Mouse (Mus musculus) heart, embryonic 10.5 days (tissue): ENCODE results near the gene Nell1. TPM values are rescaled to one million over a fixed set of nuclear protein-coding genes. Genes with fewer than 3 reads are reported as not detected.

Experiments used
- DNase-seq: peaks from one replicate; pipeline ENCODE4 v3.0.0-alpha.2; 2017; ENCODE audit warnings: low spot score
- H3K27ac ChIP-seq: fragments of 300-500 bp; sonication (generic); 2 replicates; pipeline ENCODE4 v1.5.1; 2016; ENCODE audit warnings: mild to moderate bottlenecking
- H3K27me3 ChIP-seq: fragments of 300-500 bp; sonication (generic); 2 replicates; pipeline ENCODE4 v1.6.1; 2016; ENCODE audit warnings: mild to moderate bottlenecking; ENCODE audit not compliant: poor library complexity, insufficient read depth, severe bottlenecking
- H3K36me3 ChIP-seq: fragments of 300-500 bp; sonication (generic); 2 replicates; pipeline ENCODE4 v1.6.1; 2016; ENCODE audit warnings: mild to moderate bottlenecking, moderate library complexity
- H3K4me1 ChIP-seq: fragments of 300-500 bp; sonication (generic); 2 replicates; pipeline ENCODE4 v1.6.1; 2016; ENCODE audit warnings: mild to moderate bottlenecking
- H3K4me3 ChIP-seq: fragments of 300-500 bp; sonication (generic); 2 replicates; pipeline ENCODE4 v1.5.1; 2016; ENCODE audit warnings: mild to moderate bottlenecking, moderate library complexity
- H3K9me3 ChIP-seq: fragments of 300-500 bp; sonication (generic); 2 replicates; pipeline ENCODE4 v1.6.1; 2016; ENCODE audit warnings: mild to moderate bottlenecking, moderate library complexity
- WGBS: fragments of 180-500 bp; shearing (Covaris S2); methylation state at CpG from one replicate; pipeline ENCODE4 v1.1.7; 2016; 5-methylcytosine and 5-hydroxymethylcytosine counted together
- polyA plus RNA-seq: library from polyadenylated mRNA; unstranded; fragments of >200 nt; fragmentation: Nextera tagmentation; extraction: Ambion mirVana; gene quantifications from 2 replicates; pipeline ENCODE4 v1.2.1, GENCODE M21; 2016

Nell1 gene
- polyA plus RNA-seq, 1 experiment from 2014 or later, result 2.4 TPM

GRCm38 (mm10) chr7:50419976-50420375 is 445.3 kb downstream of the Nell1 start:
- H3K4me3 ChIP-seq, result no peak overlapping the region
- no peak overlapping the region for H3K27ac ChIP-seq
- DNase-seq, result no peak
- no peaks in the 10 kb centered on the region for H3K36me3 ChIP-seq
- H3K4me1 ChIP-seq, result no peaks in the 10 kb centered on the region
- H3K27me3 ChIP-seq, result no peaks in the 10 kb centered on the region
- H3K9me3 ChIP-seq, result no peaks in the 10 kb centered on the region
- 72% methylated on average over 2 of the region's 2 CpGs for WGBS

GRCm38 (mm10) chr7:50422422-50423195 is 447.9 kb downstream of the Nell1 start:
- Histone ChIP-seq H3K27me3 (no peaks in the 10 kb centered on the region), H3K4me1 (no peaks in the 10 kb centered on the region), H3K27ac (no peak overlapping the region), H3K9me3 (no peaks in the 10 kb centered on the region), H3K4me3 (no peak overlapping the region), H3K36me3 (no peaks in the 10 kb centered on the region)
- 88% methylated on average over 1 of the region's 1 CpGs for WGBS
- no peak for DNase-seq

- no peaks in the 10 kb centered on the region for H3K36me3 ChIP-seq
- no peaks in the 10 kb centered on the region for H3K4me1 ChIP-seq
- H3K4me3 ChIP-seq, result no peak overlapping the region
- no peaks in the 10 kb centered on the region for H3K27me3 ChIP-seq
- H3K9me3 ChIP-seq, result no peaks in the 10 kb centered on the region
- DNase-seq, result no peak
- H3K27ac ChIP-seq, result no peak overlapping the region
- 82% methylated on average over 5 of the region's 5 CpGs for WGBS
Observed at GRCm38 (mm10) chr7:50429725-50430124, 455.1 kb downstream of the Nell1 start.

GRCm38 (mm10) chr7:50441237-50441636 is 466.6 kb downstream of the Nell1 start:
- Histone ChIP-seq H3K4me1 (no peaks in the 10 kb centered on the region), H3K27me3 (no peaks in the 10 kb centered on the region), H3K9me3 (no peaks in the 10 kb centered on the region), H3K36me3 (no peaks in the 10 kb centered on the region), H3K4me3 (no peak overlapping the region), H3K27ac (no peak overlapping the region)
- no peak for DNase-seq

GRCm38 (mm10) chr7:50447316-50447715 is 472.7 kb downstream of the Nell1 start:
- Histone ChIP-seq H3K4me1 (no peaks in the 10 kb centered on the region), H3K27ac (no peak overlapping the region), H3K36me3 (no peaks in the 10 kb centered on the region), H3K4me3 (no peak overlapping the region), H3K9me3 (no peaks in the 10 kb centered on the region), H3K27me3 (no peaks in the 10 kb centered on the region)
- no peak for DNase-seq
- WGBS, result 86% methylated on average over 4 of the region's 4 CpGs

GRCm38 (mm10) chr7:50467742-50468141 is 493.1 kb downstream of the Nell1 start:
- no peaks in the 10 kb centered on the region for H3K9me3 ChIP-seq
- no peak overlapping the region for H3K27ac ChIP-seq
- DNase-seq, result no peak
- no peak overlapping the region for H3K4me3 ChIP-seq
- H3K27me3 ChIP-seq, result no peaks in the 10 kb centered on the region
- no peaks in the 10 kb centered on the region for H3K36me3 ChIP-seq
- H3K4me1 ChIP-seq, result no peaks in the 10 kb centered on the region
- 90% methylated on average over 6 of the region's 6 CpGs for WGBS

GRCm38 (mm10) chr7:50470555-50470954 is 495.9 kb downstream of the Nell1 start:
- WGBS, result 77% methylated on average over 3 of the region's 3 CpGs
- DNase-seq, result no peak
- no peaks in the 10 kb centered on the region for H3K27me3 ChIP-seq
- H3K36me3 ChIP-seq, result no peaks in the 10 kb centered on the region
- H3K27ac ChIP-seq, result no peak overlapping the region
- H3K4me1 ChIP-seq, result no peaks in the 10 kb centered on the region
- no peak overlapping the region for H3K4me3 ChIP-seq
- H3K9me3 ChIP-seq, result no peaks in the 10 kb centered on the region

GRCm38 (mm10) chr7:50482011-50482410 is 507.3 kb downstream of the Nell1 start:
- Histone ChIP-seq H3K4me3 (no peak overlapping the region), H3K4me1 (no peaks in the 10 kb centered on the region), H3K27me3 (no peaks in the 10 kb centered on the region), H3K36me3 (no peaks in the 10 kb centered on the region), H3K27ac (no peak overlapping the region), H3K9me3 (no peaks in the 10 kb centered on the region)
- DNase-seq, result no peak
- 49% methylated on average over 4 of the region's 4 CpGs for WGBS

- Histone ChIP-seq H3K36me3 (no peaks in the 10 kb centered on the region), H3K27ac (no peak overlapping the region), H3K27me3 (no peaks in the 10 kb centered on the region), H3K4me1 (no peaks in the 10 kb centered on the region), H3K9me3 (no peaks in the 10 kb centered on the region), H3K4me3 (no peak overlapping the region)
- 12% methylated on average over 1 of the region's 1 CpGs for WGBS
- DNase-seq, result no peak
Observed at GRCm38 (mm10) chr7:50485304-50485703, 510.6 kb downstream of the Nell1 start.

- no peaks in the 10 kb centered on the region for H3K9me3 ChIP-seq
- DNase-seq, result no peak
- no peak overlapping the region for H3K27ac ChIP-seq
- WGBS, result 76% methylated on average over 4 of the region's 4 CpGs
- no peak overlapping the region for H3K4me3 ChIP-seq
- no peaks in the 10 kb centered on the region for H3K36me3 ChIP-seq
- H3K4me1 ChIP-seq, result no peaks in the 10 kb centered on the region
- no peaks in the 10 kb centered on the region for H3K27me3 ChIP-seq
Observed at GRCm38 (mm10) chr7:50486884-50487420, 512.3 kb downstream of the Nell1 start.

- Histone ChIP-seq H3K9me3 (no peaks in the 10 kb centered on the region), H3K4me1 (no peaks in the 10 kb centered on the region), H3K4me3 (no peak overlapping the region), H3K36me3 (no peaks in the 10 kb centered on the region), H3K27ac (no peak overlapping the region), H3K27me3 (no peaks in the 10 kb centered on the region)
- DNase-seq, result no peak
- 81% methylated on average over 4 of the region's 4 CpGs for WGBS
Observed at GRCm38 (mm10) chr7:50501562-50501961, 526.9 kb downstream of the Nell1 start.

- Histone ChIP-seq H3K9me3 (no peaks in the 10 kb centered on the region), H3K36me3 (no peaks in the 10 kb centered on the region), H3K4me3 (no peak overlapping the region), H3K27ac (no peak overlapping the region), H3K4me1 (no peaks in the 10 kb centered on the region), H3K27me3 (no peaks in the 10 kb centered on the region)
- DNase-seq, result no peak
Observed at GRCm38 (mm10) chr7:50507047-50507446, 532.4 kb downstream of the Nell1 start.

GRCm38 (mm10) chr7:50514830-50515229 is 540.2 kb downstream of the Nell1 start:
- H3K27me3 ChIP-seq, result no peaks in the 10 kb centered on the region
- WGBS, result 83% methylated on average over 3 of the region's 3 CpGs
- H3K4me3 ChIP-seq, result no peak overlapping the region
- H3K27ac ChIP-seq, result no peak overlapping the region
- no peaks in the 10 kb centered on the region for H3K4me1 ChIP-seq
- H3K9me3 ChIP-seq, result no peaks in the 10 kb centered on the region
- DNase-seq, result no peak
- no peaks in the 10 kb centered on the region for H3K36me3 ChIP-seq

GRCm38 (mm10) chr7:50516681-50517080 is 542.0 kb downstream of the Nell1 start:
- no peak overlapping the region for H3K4me3 ChIP-seq
- no peak for DNase-seq
- WGBS, result 80% methylated on average over 3 of the region's 3 CpGs
- H3K9me3 ChIP-seq, result no peaks in the 10 kb centered on the region
- H3K36me3 ChIP-seq, result no peaks in the 10 kb centered on the region
- no peak overlapping the region for H3K27ac ChIP-seq
- H3K4me1 ChIP-seq, result no peaks in the 10 kb centered on the region
- H3K27me3 ChIP-seq, result no peaks in the 10 kb centered on the region
